Mouse (Mus musculus): Measurements from ENCODE around the gene Hoxa5. TPM values are rescaled to one million over a fixed set of nuclear protein-coding genes. Genes with fewer than 3 reads are reported as not detected.

Hoxa5 gene
- polyA plus RNA-seq, 1 experiment from 2014 or later: not detected

- 6% methylated on average over 14 of the region's 14 CpGs for WGBS
Observed at GRCm38 (mm10) chr6:52218643-52219215, 14.3 kb upstream of the Hoxa5 start.

GRCm38 (mm10) chr6:52217895-52218642 lies 13.7 kb upstream of the Hoxa5 start:
- Histone ChIP-seq H3K27ac (ENCODE audit: low read depth, low read length) (no peak overlapping the region), H3K4me3 (ENCODE audit: low read depth, low read length) (no peak overlapping the region), H3K9ac (ENCODE audit: low read length) (no peak overlapping the region), H3K27me3 (replicated peaks; ENCODE audit: control insufficient read depth, insufficient read depth, low read length) (peaks cover 100% of the 10 kb centered on the region), H3K9me3 (replicated peaks; ENCODE audit: control insufficient read depth, low read length) (no peaks in the 10 kb centered on the region), H3K36me3 (ENCODE audit: control insufficient read depth, insufficient read depth, low read length) (no peaks in the 10 kb centered on the region), H3K4me2 (ENCODE audit: low read length) (no peak overlapping the region), H3K4me1 (ENCODE audit: control insufficient read depth, insufficient read depth, low read length) (peaks cover 9% of the 10 kb centered on the region)
- ATAC-seq (no peak), DNase-seq (ENCODE audit: low spot score) (no peak)
- WGBS: 2% methylated on average over 23 of the region's 23 CpGs

More at GRCm38 (mm10) chr6:52218643-52219215, 14.3 kb upstream of the Hoxa5 start:
- Histone ChIP-seq H3K9me3 (replicated peaks; ENCODE audit: control insufficient read depth, low read length) (no peaks in the 10 kb centered on the region), H3K4me1 (ENCODE audit: control insufficient read depth, insufficient read depth, low read length) (peaks cover 9% of the 10 kb centered on the region), H3K9ac (ENCODE audit: low read length) (no peak overlapping the region), H3K36me3 (ENCODE audit: control insufficient read depth, insufficient read depth, low read length) (no peaks in the 10 kb centered on the region), H3K4me2 (ENCODE audit: low read length) (no peak overlapping the region), H3K4me3 (ENCODE audit: low read depth, low read length) (no peak overlapping the region), H3K27me3 (replicated peaks; ENCODE audit: control insufficient read depth, insufficient read depth, low read length) (peaks cover 100% of the 10 kb centered on the region), H3K27ac (ENCODE audit: low read depth, low read length) (no peak overlapping the region)
- no peak for ATAC-seq
- DNase-seq (ENCODE audit: low spot score): no peak

- Histone ChIP-seq H3K4me2 (ENCODE audit: low read length) (peak overlapping the region; percentile 45), H3K27me3 (replicated peaks; ENCODE audit: control insufficient read depth, insufficient read depth, low read length) (peaks cover 100% of the 10 kb centered on the region), H3K9me3 (replicated peaks; ENCODE audit: control insufficient read depth, low read length) (no peaks in the 10 kb centered on the region), H3K4me3 (ENCODE audit: low read depth, low read length) (peak overlapping the region; percentile 15), H3K36me3 (ENCODE audit: control insufficient read depth, insufficient read depth, low read length) (no peaks in the 10 kb centered on the region), H3K27ac (ENCODE audit: low read depth, low read length) (no peak overlapping the region), H3K9ac (ENCODE audit: low read length) (no peak overlapping the region), H3K4me1 (ENCODE audit: control insufficient read depth, insufficient read depth, low read length) (peaks cover 9% of the 10 kb centered on the region)
- ATAC-seq (peak; percentile 57), DNase-seq (ENCODE audit: low spot score) (no peak)
- WGBS: under 1% methylated on average over 24 of the region's 25 CpGs
Observed at GRCm38 (mm10) chr6:52217459-52217768, 13.0 kb upstream of the Hoxa5 start.

GRCm38 (mm10) chr6:52216691-52217458 lies 12.5 kb upstream of the Hoxa5 start:
- H3K4me3 ChIP-seq (ENCODE audit: low read depth, low read length): peak overlapping the region; percentile 15
- WGBS: 2% methylated on average over 60 of the region's 60 CpGs
- H3K36me3 ChIP-seq (ENCODE audit: control insufficient read depth, insufficient read depth, low read length): no peaks in the 10 kb centered on the region
- DNase-seq (ENCODE audit: low spot score): no peak
- H3K4me1 ChIP-seq (ENCODE audit: control insufficient read depth, insufficient read depth, low read length): peaks cover 9% of the 10 kb centered on the region
- no peak for ATAC-seq
- H3K27ac ChIP-seq (ENCODE audit: low read depth, low read length): no peak overlapping the region
- no peaks in the 10 kb centered on the region for H3K9me3 ChIP-seq (replicated peaks; ENCODE audit: control insufficient read depth, low read length)
- H3K27me3 ChIP-seq (replicated peaks; ENCODE audit: control insufficient read depth, insufficient read depth, low read length): peaks cover 100% of the 10 kb centered on the region
- peak overlapping the region; percentile 45 for H3K4me2 ChIP-seq (ENCODE audit: low read length)
- H3K9ac ChIP-seq (ENCODE audit: low read length): no peak overlapping the region

- no peak overlapping the region for H3K9ac ChIP-seq (ENCODE audit: low read length)
- DNase-seq (ENCODE audit: low spot score): no peak
- no peak overlapping the region for H3K4me3 ChIP-seq (ENCODE audit: low read depth, low read length)
- H3K27me3 ChIP-seq (replicated peaks; ENCODE audit: control insufficient read depth, insufficient read depth, low read length): peaks cover 100% of the 10 kb centered on the region
- no peak overlapping the region for H3K27ac ChIP-seq (ENCODE audit: low read depth, low read length)
- no peak overlapping the region for H3K4me2 ChIP-seq (ENCODE audit: low read length)
- no peak for ATAC-seq
- H3K36me3 ChIP-seq (ENCODE audit: control insufficient read depth, insufficient read depth, low read length): no peaks in the 10 kb centered on the region
- 2% methylated on average over 30 of the region's 30 CpGs for WGBS
- peaks cover 6% of the 10 kb centered on the region; the same call in 1 of the 2 replicates for H3K4me1 ChIP-seq (ENCODE audit: control insufficient read depth, insufficient read depth, low read length)
- H3K9me3 ChIP-seq (replicated peaks; ENCODE audit: control insufficient read depth, low read length): no peaks in the 10 kb centered on the region
Observed at GRCm38 (mm10) chr6:52215771-52216535, 11.6 kb upstream of the Hoxa5 start.

- Histone ChIP-seq H3K4me1 (ENCODE audit: control insufficient read depth, insufficient read depth, low read length) (peaks cover 6% of the 10 kb centered on the region; the same call in 1 of the 2 replicates), H3K4me3 (ENCODE audit: low read depth, low read length) (no peak overlapping the region), H3K4me2 (ENCODE audit: low read length) (no peak overlapping the region), H3K9me3 (replicated peaks; ENCODE audit: control insufficient read depth, low read length) (no peaks in the 10 kb centered on the region), H3K36me3 (ENCODE audit: control insufficient read depth, insufficient read depth, low read length) (no peaks in the 10 kb centered on the region), H3K27me3 (replicated peaks; ENCODE audit: control insufficient read depth, insufficient read depth, low read length) (peaks cover 98% of the 10 kb centered on the region), H3K9ac (ENCODE audit: low read length) (no peak overlapping the region), H3K27ac (ENCODE audit: low read depth, low read length) (no peak overlapping the region)
- DNase-seq (ENCODE audit: low spot score): no peak
- ATAC-seq: no peak
- 12% methylated on average over 3 of the region's 3 CpGs for WGBS
Observed at GRCm38 (mm10) chr6:52215070-52215469, 10.7 kb upstream of the Hoxa5 start.

- DNase-seq (ENCODE audit: low spot score): no peak
- peaks cover 6% of the 10 kb centered on the region; the same call in 1 of the 2 replicates for H3K4me1 ChIP-seq (ENCODE audit: control insufficient read depth, insufficient read depth, low read length)
- WGBS: 9% methylated on average over 5 of the region's 5 CpGs
Observed at GRCm38 (mm10) chr6:52214271-52214670, 9.9 kb upstream of the Hoxa5 start.

GRCm38 (mm10) chr6:52213119-52213986 lies 9.0 kb upstream of the Hoxa5 start, which contains the start of the genes Hoxa3 and Gm28308:
Hoxa3 (minus strand) TSS chr6:52213336.
Gm28308 (minus strand) TSS chr6:52213339.
- Histone ChIP-seq H3K4me1 (ENCODE audit: control insufficient read depth, insufficient read depth, low read length) (peaks cover 6% of the 10 kb centered on the region; the same call in 1 of the 2 replicates), H3K27me3 (replicated peaks; ENCODE audit: control insufficient read depth, insufficient read depth, low read length) (peaks cover 98% of the 10 kb centered on the region), H3K36me3 (ENCODE audit: control insufficient read depth, insufficient read depth, low read length) (no peaks in the 10 kb centered on the region), H3K4me2 (ENCODE audit: low read length) (no peak within 1 kb of the TSS), H3K27ac (ENCODE audit: low read depth, low read length) (no peak within 1 kb of the TSS), H3K4me3 (ENCODE audit: low read depth, low read length) (no peak within 1 kb of the TSS), H3K9me3 (replicated peaks; ENCODE audit: control insufficient read depth, low read length) (no peaks in the 10 kb centered on the region), H3K9ac (ENCODE audit: low read length) (no peak within 1 kb of the TSS)
- ATAC-seq (no peak), DNase-seq (ENCODE audit: low spot score) (no peak)
- 3% methylated on average over 38 of the region's 38 CpGs for whole genome bisulfite sequencing

More at GRCm38 (mm10) chr6:52214271-52214670, 9.9 kb upstream of the Hoxa5 start:
- H3K9me3 ChIP-seq (replicated peaks; ENCODE audit: control insufficient read depth, low read length): no peaks in the 10 kb centered on the region
- H3K36me3 ChIP-seq (ENCODE audit: control insufficient read depth, insufficient read depth, low read length): no peaks in the 10 kb centered on the region
- peaks cover 98% of the 10 kb centered on the region for H3K27me3 ChIP-seq (replicated peaks; ENCODE audit: control insufficient read depth, insufficient read depth, low read length)
- ATAC-seq: no peak
- no peak overlapping the region for H3K4me3 ChIP-seq (ENCODE audit: low read depth, low read length)
- no peak overlapping the region for H3K9ac ChIP-seq (ENCODE audit: low read length)
- H3K27ac ChIP-seq (ENCODE audit: low read depth, low read length): no peak overlapping the region
- H3K4me2 ChIP-seq (ENCODE audit: low read length): no peak overlapping the region

All from forebrain, embryonic 14.5 days (tissue).